15 mouse cellular contexts compared by ENCODE assay signal in genomic region chr8:83911809-83912731, GRCm38 (mm10). TPM values are rescaled to one million over a fixed set of nuclear protein-coding genes. Genes with fewer than 3 reads are reported as not detected.
DNase-seq lines count a peak whose midpoint lies in the region; ATAC-seq lines count a peak whose summit lies in the region.
"Had no signal": no experiment of that assay in that cellular context is flagged by ENCODE, and none has a peak within 500 bp of the region (broad histone marks: within the 10 kb centered on the region; RNA-seq: fewer than 3 reads in every experiment).

No protein-coding gene starts in this region.

- H3K27ac ChIP-seq in heart, embryonic 15.5 days = peak overlapping the region; percentile 11; the same call in 1 of the 2 replicates
- H3K27ac ChIP-seq in liver, embryonic 13.5 days = 0 out of 2 replicates have a peak overlapping the region, but pooled peaks have one; percentile 20
- no peak overlapping the region for H3K27ac ChIP-seq in liver, embryonic 11.5 days (ENCODE audit: low read depth, low read length)
- H3K27ac ChIP-seq in lung, embryonic 15.5 days = peak overlapping the region; percentile 78
- no peak overlapping the region for H3K27ac ChIP-seq in forebrain, embryonic 16.5 days (ENCODE audit: low read length)
- H3K27ac ChIP-seq: stomach, embryonic 15.5 days had no signal

- H3K9me3 ChIP-seq in heart, embryonic 15.5 days (replicated peaks) = no peaks in the 10 kb centered on the region
- no peaks in the 10 kb centered on the region for H3K9me3 ChIP-seq in liver, embryonic 13.5 days (replicated peaks)
- H3K9me3 ChIP-seq in liver, embryonic 11.5 days (ENCODE audit: control insufficient read depth, low read length) = no peaks in the 10 kb centered on the region
- H3K9me3 ChIP-seq in lung, embryonic 15.5 days = no peaks in the 10 kb centered on the region
- no peaks in the 10 kb centered on the region for H3K9me3 ChIP-seq in forebrain, embryonic 16.5 days (ENCODE audit: control insufficient read depth, low read length)
- H3K9me3 ChIP-seq: stomach, embryonic 15.5 days had no signal

- no peaks in the 10 kb centered on the region for H3K27me3 ChIP-seq in heart, embryonic 15.5 days
- H3K27me3 ChIP-seq in liver, embryonic 13.5 days = no peaks in the 10 kb centered on the region
- 0 out of 2 replicates have a peak, but pooled peaks cover under 1% of the 10 kb centered on the region for H3K27me3 ChIP-seq in liver, embryonic 11.5 days (replicated peaks; ENCODE audit: control insufficient read depth, insufficient read depth, low read length)
- H3K27me3 ChIP-seq in lung, embryonic 15.5 days = no peaks in the 10 kb centered on the region
- H3K27me3 ChIP-seq in forebrain, embryonic 16.5 days (replicated peaks; ENCODE audit: control insufficient read depth, insufficient read depth, low read length) = no peaks in the 10 kb centered on the region
- H3K27me3 ChIP-seq: stomach, embryonic 15.5 days had no signal

- no peak overlapping the region for H3K4me2 ChIP-seq in heart, embryonic 15.5 days
- H3K4me2 ChIP-seq in liver, embryonic 13.5 days = no peak overlapping the region
- H3K4me2 ChIP-seq in liver, embryonic 11.5 days = no peak overlapping the region
- H3K4me2 ChIP-seq in lung, embryonic 15.5 days = peak overlapping the region; percentile 11; the same call in 1 of the 2 replicates
- H3K4me2 ChIP-seq in forebrain, embryonic 16.5 days (ENCODE audit: low read length) = no peak overlapping the region
- H3K4me2 ChIP-seq: stomach, embryonic 15.5 days had no signal

- H3K4me3 ChIP-seq in heart, embryonic 15.5 days = no peak overlapping the region
- no peak overlapping the region for H3K4me3 ChIP-seq in liver, embryonic 13.5 days (replicated peaks)
- H3K4me3 ChIP-seq in liver, embryonic 11.5 days (ENCODE audit: low read depth, low read length) = no peak overlapping the region
- H3K4me3 ChIP-seq in lung, embryonic 15.5 days = no peak overlapping the region
- H3K4me3 ChIP-seq in forebrain, embryonic 16.5 days (replicated peaks; ENCODE audit: low read length) = no peak overlapping the region
- H3K4me3 ChIP-seq: stomach, embryonic 15.5 days had no signal

- no peak for ATAC-seq in heart, embryonic 15.5 days (replicated peaks; ENCODE audit: insufficient number of reproducible peaks, insufficient read depth, low FRiP score, low read depth)
- no peak for ATAC-seq in liver, embryonic 13.5 days (ENCODE audit: low read depth)
- ATAC-seq in liver, embryonic 11.5 days (replicated peaks; ENCODE audit: low FRiP score) = no peak
- ATAC-seq in lung, embryonic 15.5 days (ENCODE audit: borderline replicate concordance, extremely low read depth, low FRiP score, low TSS enrichment) = peak; percentile 30; the same call in 1 of the 2 replicates
- no peak for ATAC-seq in forebrain, embryonic 16.5 days

- no peak for DNase-seq in heart, adult 11 months
- DNase-seq in liver, embryonic 13.5 days = no peak
- DNase-seq in liver, embryonic 11.5 days (ENCODE audit: low spot score) = no peak
- DNase-seq in lung, postnatal 4 days = peak; percentile 58 to 75
- no peak for DNase-seq in testis, postnatal 10 days (ENCODE audit: low spot score)
- DNase-seq: B cell, adult 2 months; cerebellum, adult 2 months; cerebellum, postnatal 36 days; gastrocnemius, postnatal 14 days; kidney, adult 2 months; layer of hippocampus, postnatal 36 days had no signal

- no peaks in the 10 kb centered on the region for H3K36me3 ChIP-seq in heart, embryonic 15.5 days
- no peaks in the 10 kb centered on the region for H3K36me3 ChIP-seq in liver, embryonic 13.5 days
- no peaks in the 10 kb centered on the region for H3K36me3 ChIP-seq in liver, embryonic 11.5 days (ENCODE audit: control insufficient read depth, insufficient read depth, low read length)
- H3K36me3 ChIP-seq in lung, embryonic 15.5 days = no peaks in the 10 kb centered on the region
- no peaks in the 10 kb centered on the region for H3K36me3 ChIP-seq in forebrain, embryonic 16.5 days (ENCODE audit: control insufficient read depth, insufficient read depth)
- H3K36me3 ChIP-seq: stomach, embryonic 15.5 days had no signal

- WGBS in heart, embryonic 15.5 days = 59% methylated on average over 5 of the region's 5 CpGs
- WGBS in liver, embryonic 13.5 days (ENCODE audit: insufficient replicate concordance) = 58% methylated on average over 5 of the region's 5 CpGs
- 63% methylated on average over 5 of the region's 5 CpGs for WGBS in liver, embryonic 11.5 days
- 51% methylated on average over 5 of the region's 5 CpGs for WGBS in lung, embryonic 15.5 days
- WGBS in forebrain, embryonic 16.5 days = 76% methylated on average over 5 of the region's 5 CpGs

- H3K9ac ChIP-seq in heart, embryonic 15.5 days = no peak overlapping the region
- H3K9ac ChIP-seq in liver, embryonic 13.5 days = no peak overlapping the region
- H3K9ac ChIP-seq in liver, embryonic 11.5 days (ENCODE audit: low read depth, low read length) = no peak overlapping the region
- H3K9ac ChIP-seq in lung, embryonic 15.5 days = no peak overlapping the region
- H3K9ac ChIP-seq in forebrain, embryonic 16.5 days (replicated peaks; ENCODE audit: low read depth, low read length) = no peak overlapping the region
- H3K9ac ChIP-seq: stomach, embryonic 15.5 days had no signal

- H3K4me1 ChIP-seq in heart, embryonic 15.5 days (replicated peaks) = peaks cover 60% of the 10 kb centered on the region
- H3K4me1 ChIP-seq in liver, embryonic 13.5 days (replicated peaks) = peaks cover 47% of the 10 kb centered on the region
- H3K4me1 ChIP-seq in liver, embryonic 11.5 days (replicated peaks; ENCODE audit: control insufficient read depth, insufficient read depth, low read length) = peaks cover 39% of the 10 kb centered on the region
- peaks cover 65% of the 10 kb centered on the region for H3K4me1 ChIP-seq in lung, embryonic 15.5 days
- peaks cover 41% of the 10 kb centered on the region for H3K4me1 ChIP-seq in forebrain, embryonic 16.5 days (replicated peaks; ENCODE audit: control insufficient read depth, insufficient read depth, low read length)

RNA-seq across cellular contexts. Expression of gene Adgrl1, which starts 12.2 kb away (rescaled TPM):
- 7.1 and 10.7 TPM in 2 replicates for polyA plus RNA-seq in heart, embryonic 15.5 days (2015; fragmentation: Nextera tagmentation; extraction: Ambion mirVana)
- polyA plus RNA-seq in liver, embryonic 13.5 days (2015; fragmentation: Nextera tagmentation; extraction: Ambion mirVana) = 1.5 and 1.7 TPM in 2 replicates
- 7.4 and 10.3 TPM in 2 replicates for polyA plus RNA-seq in liver, embryonic 11.5 days (2014; fragmentation: Nextera tagmentation; extraction: Ambion mirVana)
- polyA plus RNA-seq in lung, embryonic 15.5 days (2015; fragmentation: Nextera tagmentation; extraction: Ambion mirVana) = 18.6 and 19.7 TPM in 2 replicates
- 57.4 and 60.4 TPM in 2 replicates for polyA plus RNA-seq in forebrain, embryonic 16.5 days (2015; fragmentation: Nextera tagmentation; extraction: Ambion mirVana)

RNA-seq across cellular contexts. Expression of gene Gm10644, which starts 42.9 kb away (rescaled TPM):
- polyA plus RNA-seq in heart, embryonic 15.5 days (2015; fragmentation: Nextera tagmentation; extraction: Ambion mirVana) = 0.76 and 0.93 TPM in 2 replicates
- polyA plus RNA-seq in liver, embryonic 13.5 days (2015; fragmentation: Nextera tagmentation; extraction: Ambion mirVana) = 0.18 and 0.22 TPM in 2 replicates
- polyA plus RNA-seq in liver, embryonic 11.5 days (2014; fragmentation: Nextera tagmentation; extraction: Ambion mirVana) = 0.25 and 0.37 TPM in 2 replicates
- 0.74 and 0.86 TPM in 2 replicates for polyA plus RNA-seq in lung, embryonic 15.5 days (2015; fragmentation: Nextera tagmentation; extraction: Ambion mirVana)
- polyA plus RNA-seq in forebrain, embryonic 16.5 days (2015; fragmentation: Nextera tagmentation; extraction: Ambion mirVana) = 0.63 and 1.3 TPM in 2 replicates

RNA-seq across cellular contexts. Expression of gene Asf1b, which starts 43.2 kb away (rescaled TPM):
- polyA plus RNA-seq in heart, embryonic 15.5 days (2015; fragmentation: Nextera tagmentation; extraction: Ambion mirVana) = 55.8 and 63.3 TPM in 2 replicates
- 114 and 126 TPM in 2 replicates for polyA plus RNA-seq in liver, embryonic 13.5 days (2015; fragmentation: Nextera tagmentation; extraction: Ambion mirVana)
- 109 and 123 TPM in 2 replicates for polyA plus RNA-seq in liver, embryonic 11.5 days (2014; fragmentation: Nextera tagmentation; extraction: Ambion mirVana)
- polyA plus RNA-seq in lung, embryonic 15.5 days (2015; fragmentation: Nextera tagmentation; extraction: Ambion mirVana) = 82.2 and 83.5 TPM in 2 replicates
- polyA plus RNA-seq in forebrain, embryonic 16.5 days (2015; fragmentation: Nextera tagmentation; extraction: Ambion mirVana) = 14.8 and 19.5 TPM in 2 replicates

Comparison
In these comparisons a context has a peak if more than half of its experiments do, and no peak if none do; other contexts are left out.
1. H3K27ac ChIP-seq: peak in heart, embryonic 15.5 days (single experiment), liver, embryonic 13.5 days (single experiment) and lung, embryonic 15.5 days (single experiment); none in liver, embryonic 11.5 days (single experiment) and forebrain, embryonic 16.5 days (single experiment).
2. DNase-seq: peak in lung, postnatal 4 days (2 of 2); none in heart, adult 11 months (single experiment), liver, embryonic 13.5 days (single experiment), liver, embryonic 11.5 days (single experiment) and testis, postnatal 10 days (single experiment).